Mouse (Mus musculus): ENCODE measurements around the gene Tbc1d22a. TPM values are rescaled to one million over a fixed set of nuclear protein-coding genes. Genes with fewer than 3 reads are reported as not detected.

Gene Tbc1d22a
- polyA plus RNA-seq, 1 experiment from 2014 or later: 11.1 TPM

DNA sequence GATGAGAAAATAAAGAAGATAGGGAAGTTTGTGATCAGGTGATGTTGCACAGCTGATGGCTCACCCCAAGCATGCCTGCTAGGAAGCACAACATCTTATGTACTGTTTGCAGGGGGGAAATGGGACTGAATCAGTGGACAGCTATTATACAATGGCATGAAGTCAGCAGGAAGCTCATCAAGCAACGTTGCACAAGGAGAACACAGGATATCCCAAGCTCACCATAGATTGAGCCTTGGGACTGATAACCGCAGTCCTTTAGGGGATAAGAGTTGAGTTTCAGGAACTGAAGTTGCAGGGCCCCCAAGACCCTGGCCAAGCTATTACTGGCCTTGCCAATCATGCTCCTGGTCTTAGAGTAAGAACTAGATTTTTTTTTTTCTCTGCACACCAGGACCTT, 141.6 kb downstream of the Tbc1d22a start:
- WGBS: 82% methylated on average over 2 of the region's 2 CpGs
- H3K9ac ChIP-seq (ENCODE audit: low read depth, low read length): no peak overlapping the region
- no peak overlapping the region for H3K4me3 ChIP-seq (ENCODE audit: low read length)
- H3K36me3 ChIP-seq (ENCODE audit: control insufficient read depth, insufficient read depth, low read length): no peaks in the 10 kb centered on the region
- H3K4me2 ChIP-seq (replicated peaks; ENCODE audit: low read depth, low read length): no peak overlapping the region
- no peaks in the 10 kb centered on the region for H3K9me3 ChIP-seq (ENCODE audit: control insufficient read depth, low read length)
- H3K27ac ChIP-seq (ENCODE audit: low read depth, low read length): no peak overlapping the region
- ATAC-seq (ENCODE audit: low FRiP score, low TSS enrichment): no peak
- H3K27me3 ChIP-seq (ENCODE audit: control insufficient read depth, insufficient read depth, low read length): no peaks in the 10 kb centered on the region
- H3K4me1 ChIP-seq (ENCODE audit: control insufficient read depth, insufficient read depth, low read length): no peaks in the 10 kb centered on the region

DNA sequence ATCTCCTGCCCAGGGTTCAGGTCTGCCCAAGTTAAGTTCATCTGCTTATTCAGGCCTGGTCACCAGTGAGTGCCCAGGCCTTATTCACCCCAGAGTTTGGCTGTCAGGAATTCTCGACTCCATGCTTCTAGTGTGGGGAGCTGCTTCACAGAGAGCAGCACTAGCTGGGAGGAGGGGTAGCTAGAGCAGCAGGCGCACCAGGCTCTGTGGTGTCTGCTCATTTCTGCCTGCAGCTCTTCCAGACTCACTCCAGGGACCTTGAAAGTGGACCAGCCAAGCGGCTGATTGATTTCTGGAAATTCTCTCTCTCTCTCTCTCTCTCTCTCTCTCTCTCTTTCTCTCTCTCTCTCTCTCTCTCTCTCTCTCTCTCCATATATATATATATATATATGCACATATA, 146.1 kb downstream of the Tbc1d22a start:
- H3K36me3 ChIP-seq (ENCODE audit: control insufficient read depth, insufficient read depth, low read length): no peaks in the 10 kb centered on the region
- ATAC-seq (ENCODE audit: low FRiP score, low TSS enrichment): no peak
- no peaks in the 10 kb centered on the region for H3K27me3 ChIP-seq (ENCODE audit: control insufficient read depth, insufficient read depth, low read length)
- no peaks in the 10 kb centered on the region for H3K9me3 ChIP-seq (ENCODE audit: control insufficient read depth, low read length)
- no peak overlapping the region for H3K4me3 ChIP-seq (ENCODE audit: low read length)
- 61% methylated on average over 3 of the region's 3 CpGs for WGBS
- H3K4me1 ChIP-seq (ENCODE audit: control insufficient read depth, insufficient read depth, low read length): no peaks in the 10 kb centered on the region
- H3K4me2 ChIP-seq (replicated peaks; ENCODE audit: low read depth, low read length): no peak overlapping the region
- H3K27ac ChIP-seq (ENCODE audit: low read depth, low read length): no peak overlapping the region
- H3K9ac ChIP-seq (ENCODE audit: low read depth, low read length): no peak overlapping the region

DNA sequence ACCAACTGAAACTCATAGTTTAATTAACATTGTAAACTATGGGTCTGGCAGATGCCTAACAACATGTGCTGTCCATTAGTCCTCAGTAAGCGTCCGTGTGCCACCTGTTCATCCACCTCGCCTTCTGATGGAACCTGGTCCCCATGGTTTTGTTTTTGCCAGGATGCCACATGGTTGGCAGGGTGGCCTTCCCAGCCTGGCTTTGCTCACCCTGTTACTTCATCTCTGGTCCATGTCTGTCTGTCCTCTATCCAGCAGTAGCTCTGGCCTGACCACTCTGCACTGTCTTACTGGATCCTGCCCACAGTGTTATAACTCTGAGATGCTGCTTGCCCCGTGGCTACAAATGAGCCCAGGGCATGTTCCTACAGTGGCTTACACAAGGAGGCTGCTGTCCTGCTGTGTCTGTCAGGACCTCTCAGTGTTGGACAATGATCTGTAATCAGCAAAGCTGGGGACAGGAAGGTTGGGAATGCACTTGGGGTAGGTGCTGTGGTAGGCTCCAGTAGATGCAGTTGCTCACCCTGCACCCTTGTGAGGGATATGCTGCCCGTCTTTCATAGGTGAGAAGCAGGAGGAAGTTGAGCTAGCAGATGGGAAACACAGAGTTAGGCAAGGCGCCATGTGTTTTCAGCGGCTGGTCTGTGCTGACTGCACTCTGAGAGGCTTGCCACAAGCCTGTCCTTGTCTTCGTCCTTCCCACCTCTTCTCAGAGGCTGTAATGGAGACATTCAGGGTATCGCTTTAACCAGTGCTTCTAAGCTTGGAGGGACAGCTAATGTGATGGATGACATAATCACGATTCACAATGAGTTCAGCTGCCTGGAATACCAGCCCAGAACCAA, 148.3 kb downstream of the Tbc1d22a start:
- no peaks in the 10 kb centered on the region for H3K4me1 ChIP-seq (ENCODE audit: control insufficient read depth, insufficient read depth, low read length)
- no peak overlapping the region for H3K9ac ChIP-seq (ENCODE audit: low read depth, low read length)
- no peak overlapping the region for H3K4me2 ChIP-seq (replicated peaks; ENCODE audit: low read depth, low read length)
- H3K36me3 ChIP-seq (ENCODE audit: control insufficient read depth, insufficient read depth, low read length): no peaks in the 10 kb centered on the region
- WGBS: 84% methylated on average over 10 of the region's 10 CpGs
- ATAC-seq (ENCODE audit: low FRiP score, low TSS enrichment): no peak
- no peak overlapping the region for H3K4me3 ChIP-seq (ENCODE audit: low read length)
- no peaks in the 10 kb centered on the region for H3K27me3 ChIP-seq (ENCODE audit: control insufficient read depth, insufficient read depth, low read length)
- H3K27ac ChIP-seq (ENCODE audit: low read depth, low read length): no peak overlapping the region
- H3K9me3 ChIP-seq (ENCODE audit: control insufficient read depth, low read length): no peaks in the 10 kb centered on the region

DNA sequence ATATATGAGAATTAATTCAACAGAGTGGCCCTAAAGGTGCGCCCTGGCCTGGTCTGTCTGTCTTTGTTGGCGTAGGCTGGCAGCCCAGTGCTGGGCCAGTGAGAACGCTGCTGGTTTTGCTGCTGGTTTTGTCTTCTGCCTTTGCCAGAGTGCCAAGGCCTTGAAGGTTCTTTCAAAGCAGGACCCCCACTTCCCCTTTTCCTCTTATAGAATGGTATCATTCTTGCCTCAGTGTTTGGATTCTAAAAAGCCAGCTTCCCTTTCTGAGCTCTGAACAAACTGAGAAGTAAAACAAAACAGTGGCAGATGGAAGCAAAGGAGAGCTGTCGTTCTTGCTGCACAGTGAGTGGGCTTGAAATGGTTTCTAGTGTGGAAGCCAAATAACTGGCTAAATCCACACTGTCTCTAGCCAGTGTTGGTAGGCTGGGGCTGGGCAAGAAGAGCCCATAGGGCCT, 149.6 kb downstream of the Tbc1d22a start:
- Histone ChIP-seq H3K4me2 (replicated peaks; ENCODE audit: low read depth, low read length) (no peak overlapping the region), H3K36me3 (ENCODE audit: control insufficient read depth, insufficient read depth, low read length) (no peaks in the 10 kb centered on the region), H3K4me1 (ENCODE audit: control insufficient read depth, insufficient read depth, low read length) (no peaks in the 10 kb centered on the region), H3K27me3 (ENCODE audit: control insufficient read depth, insufficient read depth, low read length) (no peaks in the 10 kb centered on the region), H3K4me3 (ENCODE audit: low read length) (no peak overlapping the region), H3K9ac (ENCODE audit: low read depth, low read length) (no peak overlapping the region), H3K9me3 (ENCODE audit: control insufficient read depth, low read length) (no peaks in the 10 kb centered on the region), H3K27ac (ENCODE audit: low read depth, low read length) (no peak overlapping the region)
- WGBS: 86% methylated on average over 4 of the region's 4 CpGs
- ATAC-seq (ENCODE audit: low FRiP score, low TSS enrichment): no peak

DNA sequence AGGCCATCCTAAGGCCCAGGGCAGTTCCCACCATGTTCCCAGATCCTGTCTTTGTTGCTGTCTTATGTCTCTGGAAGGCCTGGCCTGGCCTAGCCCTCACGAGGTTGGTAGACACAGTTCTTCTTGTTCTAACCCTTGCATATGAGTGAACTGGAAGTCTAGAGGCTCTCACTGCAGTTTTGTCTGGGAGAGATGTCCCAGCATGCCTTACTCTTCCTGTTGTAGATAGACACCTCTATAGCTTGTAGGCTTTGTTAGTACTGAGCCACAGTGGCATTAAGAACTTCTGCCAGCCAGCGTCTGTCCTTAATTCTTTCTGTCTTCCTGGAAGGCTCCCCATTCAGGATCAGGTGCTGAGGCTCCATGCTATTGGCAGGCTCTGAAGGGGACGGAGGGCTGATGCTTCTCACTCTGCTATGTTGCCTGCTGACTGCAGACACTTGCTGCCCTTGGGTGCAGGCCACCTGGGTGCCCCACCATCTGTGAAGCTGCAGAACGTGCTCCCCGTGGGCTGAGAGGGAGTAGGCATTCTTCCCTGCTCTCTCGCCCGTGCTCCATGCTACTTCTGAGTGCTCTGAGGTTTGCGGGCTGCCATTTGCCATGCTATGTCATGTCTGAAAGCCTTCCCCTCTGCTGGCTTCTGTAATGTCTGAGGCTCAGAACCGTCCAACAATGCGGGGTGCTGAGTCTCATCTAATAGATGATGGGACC, 150.8 kb downstream of the Tbc1d22a start:
- no peak overlapping the region for H3K4me2 ChIP-seq (replicated peaks; ENCODE audit: low read depth, low read length)
- ATAC-seq (ENCODE audit: low FRiP score, low TSS enrichment): no peak
- H3K4me3 ChIP-seq (ENCODE audit: low read length): no peak overlapping the region
- WGBS: 90% methylated on average over 10 of the region's 10 CpGs
- H3K4me1 ChIP-seq (ENCODE audit: control insufficient read depth, insufficient read depth, low read length): no peaks in the 10 kb centered on the region
- no peak overlapping the region for H3K9ac ChIP-seq (ENCODE audit: low read depth, low read length)
- H3K27me3 ChIP-seq (ENCODE audit: control insufficient read depth, insufficient read depth, low read length): no peaks in the 10 kb centered on the region
- no peaks in the 10 kb centered on the region for H3K9me3 ChIP-seq (ENCODE audit: control insufficient read depth, low read length)
- no peak overlapping the region for H3K27ac ChIP-seq (ENCODE audit: low read depth, low read length)
- H3K36me3 ChIP-seq (ENCODE audit: control insufficient read depth, insufficient read depth, low read length): no peaks in the 10 kb centered on the region

DNA sequence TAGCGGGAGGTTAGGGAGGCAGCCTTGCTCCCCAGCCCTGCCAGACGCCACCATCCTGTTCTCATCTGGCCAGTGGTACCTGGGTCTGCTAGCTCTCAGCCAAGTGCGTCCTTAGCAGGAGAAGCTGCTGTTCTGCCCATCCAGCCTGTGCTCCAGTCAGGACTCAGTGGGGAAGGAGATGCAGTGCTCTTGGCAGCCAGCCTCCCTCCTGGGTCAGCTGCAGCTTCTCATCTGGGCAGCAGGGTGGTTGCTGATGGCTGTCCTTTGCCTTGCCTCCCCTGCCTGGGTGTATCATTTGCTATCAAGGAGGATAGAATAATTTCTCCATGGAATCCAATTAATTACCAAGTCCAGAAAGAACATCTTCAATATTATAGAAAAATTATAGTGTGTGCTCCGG, 152.5 kb downstream of the Tbc1d22a start:
- no peaks in the 10 kb centered on the region for H3K9me3 ChIP-seq (ENCODE audit: control insufficient read depth, low read length)
- no peak overlapping the region for H3K4me3 ChIP-seq (ENCODE audit: low read length)
- ATAC-seq (ENCODE audit: low FRiP score, low TSS enrichment): no peak
- no peaks in the 10 kb centered on the region for H3K4me1 ChIP-seq (ENCODE audit: control insufficient read depth, insufficient read depth, low read length)
- H3K27ac ChIP-seq (ENCODE audit: low read depth, low read length): no peak overlapping the region
- 84% methylated on average over 4 of the region's 4 CpGs for WGBS
- H3K4me2 ChIP-seq (replicated peaks; ENCODE audit: low read depth, low read length): no peak overlapping the region
- no peaks in the 10 kb centered on the region for H3K36me3 ChIP-seq (ENCODE audit: control insufficient read depth, insufficient read depth, low read length)
- H3K27me3 ChIP-seq (ENCODE audit: control insufficient read depth, insufficient read depth, low read length): no peaks in the 10 kb centered on the region
- no peak overlapping the region for H3K9ac ChIP-seq (ENCODE audit: low read depth, low read length)

DNA sequence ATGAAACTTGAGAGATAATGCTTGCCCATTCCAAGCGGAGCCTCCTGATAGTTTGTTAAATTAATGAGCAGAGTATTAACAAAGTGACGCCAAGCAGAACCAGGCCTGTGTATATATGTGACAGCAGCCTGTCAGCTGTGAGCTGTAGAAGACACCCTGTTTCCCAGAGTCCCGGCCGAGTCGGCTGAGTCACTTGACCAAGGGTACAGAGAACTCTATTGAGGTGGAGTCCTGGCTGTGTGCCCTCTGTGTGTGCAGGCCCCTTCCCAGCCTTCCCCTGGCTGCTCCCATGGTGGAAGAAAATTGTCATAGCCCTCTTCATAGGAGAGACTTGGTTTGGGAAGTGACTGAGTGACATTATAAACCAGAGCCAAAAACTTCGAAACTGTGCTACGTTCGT, 153.0 kb downstream of the Tbc1d22a start:
- Histone ChIP-seq H3K9ac (ENCODE audit: low read depth, low read length) (no peak overlapping the region), H3K4me1 (ENCODE audit: control insufficient read depth, insufficient read depth, low read length) (no peaks in the 10 kb centered on the region), H3K4me3 (ENCODE audit: low read length) (no peak overlapping the region), H3K27me3 (ENCODE audit: control insufficient read depth, insufficient read depth, low read length) (no peaks in the 10 kb centered on the region), H3K4me2 (replicated peaks; ENCODE audit: low read depth, low read length) (no peak overlapping the region), H3K36me3 (ENCODE audit: control insufficient read depth, insufficient read depth, low read length) (no peaks in the 10 kb centered on the region), H3K9me3 (ENCODE audit: control insufficient read depth, low read length) (no peaks in the 10 kb centered on the region), H3K27ac (ENCODE audit: low read depth, low read length) (no peak overlapping the region)
- ATAC-seq (ENCODE audit: low FRiP score, low TSS enrichment): no peak
- 71% methylated on average over 8 of the region's 8 CpGs for WGBS

DNA sequence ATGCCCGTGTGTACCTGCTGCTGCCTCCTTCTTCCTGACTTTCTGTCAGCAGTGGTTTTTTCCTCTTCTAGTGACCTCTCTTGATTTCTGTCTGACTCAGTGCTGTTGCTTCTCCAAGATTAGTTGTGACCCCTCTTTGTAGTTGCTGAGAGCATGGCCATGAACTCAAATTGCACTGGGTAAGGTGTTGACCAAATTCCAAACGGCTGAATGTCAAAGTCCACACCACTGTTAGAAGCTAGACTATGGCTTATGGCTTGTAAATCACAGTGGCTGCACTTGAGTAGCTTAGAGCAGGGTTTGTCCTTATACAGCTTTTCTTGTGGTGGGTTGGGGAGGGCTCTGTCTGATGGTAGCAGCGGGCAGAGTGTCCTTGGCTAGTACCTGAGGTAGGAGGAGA, 156.6 kb downstream of the Tbc1d22a start:
- ATAC-seq (ENCODE audit: low FRiP score, low TSS enrichment): no peak
- no peak overlapping the region for H3K4me3 ChIP-seq (ENCODE audit: low read length)
- H3K9me3 ChIP-seq (ENCODE audit: control insufficient read depth, low read length): no peaks in the 10 kb centered on the region
- WGBS: 64% methylated on average over 3 of the region's 3 CpGs
- H3K9ac ChIP-seq (ENCODE audit: low read depth, low read length): no peak overlapping the region
- H3K4me2 ChIP-seq (replicated peaks; ENCODE audit: low read depth, low read length): no peak overlapping the region
- H3K27me3 ChIP-seq (ENCODE audit: control insufficient read depth, insufficient read depth, low read length): no peaks in the 10 kb centered on the region
- no peak overlapping the region for H3K27ac ChIP-seq (ENCODE audit: low read depth, low read length)
- H3K36me3 ChIP-seq (ENCODE audit: control insufficient read depth, insufficient read depth, low read length): no peaks in the 10 kb centered on the region
- H3K4me1 ChIP-seq (ENCODE audit: control insufficient read depth, insufficient read depth, low read length): no peaks in the 10 kb centered on the region

DNA sequence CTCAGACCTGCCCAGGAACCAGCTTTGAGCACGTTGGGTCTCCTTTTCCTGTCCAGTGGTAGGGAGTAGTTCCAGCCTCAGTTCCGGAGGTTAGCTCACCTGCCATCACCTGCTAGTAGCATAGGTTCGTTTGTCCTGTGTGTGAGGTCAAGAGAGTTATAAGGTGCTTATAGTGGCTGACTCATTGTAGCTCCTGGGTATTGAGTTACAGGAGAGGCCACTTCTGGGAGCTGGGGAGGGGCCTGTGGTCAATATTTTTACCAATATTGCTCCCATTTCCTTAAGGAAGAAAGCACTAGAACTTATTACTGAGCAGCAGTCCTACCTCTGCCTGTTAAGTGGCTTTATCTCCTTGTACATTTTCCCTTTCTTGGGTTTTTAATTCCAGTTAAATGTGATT, 161.0 kb downstream of the Tbc1d22a start:
- H3K4me3 ChIP-seq (ENCODE audit: low read length): no peak overlapping the region
- H3K27me3 ChIP-seq (ENCODE audit: control insufficient read depth, insufficient read depth, low read length): no peaks in the 10 kb centered on the region
- 49% methylated on average over 3 of the region's 3 CpGs for WGBS
- H3K27ac ChIP-seq (ENCODE audit: low read depth, low read length): no peak overlapping the region
- no peak overlapping the region for H3K9ac ChIP-seq (ENCODE audit: low read depth, low read length)
- no peak for ATAC-seq (ENCODE audit: low FRiP score, low TSS enrichment)
- H3K36me3 ChIP-seq (ENCODE audit: control insufficient read depth, insufficient read depth, low read length): no peaks in the 10 kb centered on the region
- no peaks in the 10 kb centered on the region for H3K9me3 ChIP-seq (ENCODE audit: control insufficient read depth, low read length)
- H3K4me1 ChIP-seq (ENCODE audit: control insufficient read depth, insufficient read depth, low read length): no peaks in the 10 kb centered on the region
- H3K4me2 ChIP-seq (replicated peaks; ENCODE audit: low read depth, low read length): no peak overlapping the region

All from kidney, embryonic 14.5 days (tissue).